Mouse (Mus musculus) heart, embryonic 13.5 days (tissue): ENCODE results near the gene Dffb. TPM values are rescaled to one million over a fixed set of nuclear protein-coding genes. Genes with fewer than 3 reads are reported as not detected.
"Not testable (repeated sequence)": the region's sequence is repeated elsewhere in the genome, so short reads cannot be mapped to it uniquely, and the experiment has no call there.

Experiments
- ATAC-seq: fragments of 200-750 bp; cut with Nextera tagmentation; 2 replicates; pipeline ENCODE4 v1.8.0; 2017; ENCODE audit warnings: moderate TSS enrichment; ENCODE audit not compliant: insufficient number of reproducible peaks, low FRiP score, low TSS enrichment; ENCODE audit errors: extremely low read depth
- H3K27ac ChIP-seq: fragments of 300-500 bp; sonication (generic); replicated peaks from 2 replicates; pipeline ENCODE4 v1.5.1; 2015; ENCODE audit warnings: moderate library complexity, mild to moderate bottlenecking, inconsistent platforms
- H3K27me3 ChIP-seq: fragments of 300-500 bp; sonication (generic); replicated peaks from 2 replicates; pipeline ENCODE4 v1.6.1; 2015; ENCODE audit warnings: mild to moderate bottlenecking, inconsistent platforms
- H3K36me3 ChIP-seq: fragments of 300-500 bp; sonication (generic); 2 replicates; pipeline ENCODE4 v1.6.1; 2015; ENCODE audit warnings: mild to moderate bottlenecking, inconsistent platforms
- H3K4me1 ChIP-seq: fragments of 300-500 bp; sonication (generic); 2 replicates; pipeline ENCODE4 v1.6.1; 2015; ENCODE audit warnings: inconsistent platforms
- H3K4me2 ChIP-seq: fragments of 300-500 bp; sonication (generic); 2 replicates; pipeline ENCODE4 v1.6.1; 2015; ENCODE audit warnings: inconsistent platforms, mild to moderate bottlenecking, moderate library complexity
- H3K4me3 ChIP-seq: fragments of 300-500 bp; sonication (generic); 2 replicates; pipeline ENCODE4 v1.5.1; 2015; ENCODE audit warnings: moderate library complexity, mild to moderate bottlenecking, inconsistent platforms
- H3K9ac ChIP-seq: fragments of 300-500 bp; sonication (generic); 2 replicates; pipeline ENCODE4 v1.6.1; 2015; ENCODE audit warnings: inconsistent platforms, mild to moderate bottlenecking, moderate library complexity
- H3K9me3 ChIP-seq: fragments of 300-500 bp; sonication (generic); 2 replicates; pipeline ENCODE4 v1.6.1; 2016; ENCODE audit warnings: inconsistent platforms
- WGBS: fragments of 180-500 bp; shearing (Covaris S2); methylation state at CpG from one replicate; pipeline ENCODE4 v1.1.7; 2015; ENCODE audit warnings: mixed read lengths; 5-methylcytosine and 5-hydroxymethylcytosine counted together
- polyA plus RNA-seq: library from polyadenylated mRNA; unstranded; fragments of >200 nt; fragmentation: Nextera tagmentation; extraction: Ambion mirVana; gene quantifications from 2 replicates; pipeline ENCODE4 v1.2.1, GENCODE M21; 2015

The Dffb gene
- polyA plus RNA-seq, 1 experiment from 2014 or later: 9.1 TPM

DNA sequence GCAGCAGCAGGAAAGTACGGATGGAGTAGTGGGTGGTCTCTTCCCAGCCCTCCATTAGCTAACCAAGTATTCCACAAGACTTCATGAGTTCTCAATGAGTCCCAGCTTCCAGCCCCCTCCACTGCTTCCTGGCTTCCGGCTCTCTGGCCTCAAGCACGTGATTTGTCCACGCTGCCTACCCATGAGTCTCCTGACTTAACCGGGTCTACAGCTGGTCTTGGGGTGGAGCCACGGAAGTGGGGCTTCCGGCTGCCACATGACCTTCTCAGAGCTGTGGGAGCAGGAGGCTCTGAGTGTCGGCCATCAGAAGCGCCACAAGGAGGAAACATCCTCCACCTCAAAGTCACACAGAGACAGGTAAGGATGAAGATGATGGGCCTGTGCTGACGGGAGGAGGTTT lies 45.5 kb downstream of the Dffb start:
- no peak overlapping the region for H3K4me3 ChIP-seq
- H3K27me3 ChIP-seq: peaks cover 4% of the 10 kb centered on the region; the same call in 1 of the 2 replicates
- WGBS: 58% methylated on average over 10 of the region's 10 CpGs
- H3K27ac ChIP-seq: no peak overlapping the region
- no peaks in the 10 kb centered on the region for H3K4me1 ChIP-seq
- no peak for ATAC-seq
- no peak overlapping the region for H3K4me2 ChIP-seq
- H3K9ac ChIP-seq: no peak overlapping the region
- no peaks in the 10 kb centered on the region for H3K9me3 ChIP-seq
- H3K36me3 ChIP-seq: no peaks in the 10 kb centered on the region

DNA sequence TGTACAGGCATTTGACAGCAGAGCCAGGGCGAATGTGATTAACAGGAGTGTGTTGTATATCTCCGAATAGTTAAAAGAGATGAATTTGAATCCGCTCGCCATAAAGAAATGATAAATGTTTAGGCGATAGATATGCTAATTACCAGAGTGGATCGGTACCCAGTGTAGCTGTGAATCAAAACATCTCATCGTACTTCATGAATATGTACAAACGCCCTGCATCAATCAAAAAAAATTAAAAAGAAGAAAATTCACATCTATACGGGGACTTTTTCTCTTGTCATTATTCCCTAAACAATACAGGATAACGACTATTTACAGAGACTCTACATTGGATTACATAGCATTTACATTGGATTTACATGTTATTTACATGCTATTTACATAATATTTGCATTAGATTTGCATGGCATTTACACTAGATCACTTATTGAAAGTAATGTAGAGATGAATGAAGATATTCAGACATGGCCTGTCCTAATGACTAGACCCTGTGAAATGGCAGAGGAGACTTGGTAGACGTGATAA lies 46.1 kb downstream of the Dffb start:
- Histone ChIP-seq H3K9ac (no peak overlapping the region), H3K36me3 (no peaks in the 10 kb centered on the region), H3K4me2 (no peak overlapping the region), H3K9me3 (no peaks in the 10 kb centered on the region), H3K4me3 (no peak overlapping the region), H3K27ac (no peak overlapping the region), H3K27me3 (peaks cover 4% of the 10 kb centered on the region; the same call in 1 of the 2 replicates), H3K4me1 (no peaks in the 10 kb centered on the region)
- 76% methylated on average over 11 of the region's 11 CpGs for WGBS
- no peak for ATAC-seq

DNA sequence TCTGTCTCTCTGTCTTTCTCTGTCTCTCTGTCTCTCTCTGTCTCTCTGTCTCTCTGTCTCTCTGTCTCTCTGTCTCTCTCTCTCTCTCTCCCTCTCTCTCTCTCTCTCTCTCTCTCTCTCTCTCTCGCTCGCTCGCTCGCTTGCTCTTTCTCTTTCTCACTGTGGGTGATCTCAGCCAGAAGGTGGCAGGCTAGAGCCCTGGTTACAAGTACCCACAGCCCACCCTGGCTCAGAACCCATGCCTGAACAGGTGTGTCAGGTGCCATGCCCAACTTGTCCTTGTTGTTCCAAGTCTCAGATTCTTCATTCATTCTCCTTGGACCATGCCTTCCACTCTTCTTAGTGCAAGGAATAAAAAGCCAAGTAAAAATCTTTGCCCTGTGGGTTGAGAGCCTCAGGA lies 52.8 kb downstream of the Dffb start:
- not testable (repeated sequence) for H3K4me1 ChIP-seq, H3K36me3 ChIP-seq, H3K9ac ChIP-seq, H3K9me3 ChIP-seq, H3K4me3 ChIP-seq, ATAC-seq, H3K27ac ChIP-seq, H3K4me2 ChIP-seq
- peaks cover 31% of the 10 kb centered on the region for H3K27me3 ChIP-seq
- 26% methylated on average over 4 of the region's 4 CpGs for WGBS

DNA sequence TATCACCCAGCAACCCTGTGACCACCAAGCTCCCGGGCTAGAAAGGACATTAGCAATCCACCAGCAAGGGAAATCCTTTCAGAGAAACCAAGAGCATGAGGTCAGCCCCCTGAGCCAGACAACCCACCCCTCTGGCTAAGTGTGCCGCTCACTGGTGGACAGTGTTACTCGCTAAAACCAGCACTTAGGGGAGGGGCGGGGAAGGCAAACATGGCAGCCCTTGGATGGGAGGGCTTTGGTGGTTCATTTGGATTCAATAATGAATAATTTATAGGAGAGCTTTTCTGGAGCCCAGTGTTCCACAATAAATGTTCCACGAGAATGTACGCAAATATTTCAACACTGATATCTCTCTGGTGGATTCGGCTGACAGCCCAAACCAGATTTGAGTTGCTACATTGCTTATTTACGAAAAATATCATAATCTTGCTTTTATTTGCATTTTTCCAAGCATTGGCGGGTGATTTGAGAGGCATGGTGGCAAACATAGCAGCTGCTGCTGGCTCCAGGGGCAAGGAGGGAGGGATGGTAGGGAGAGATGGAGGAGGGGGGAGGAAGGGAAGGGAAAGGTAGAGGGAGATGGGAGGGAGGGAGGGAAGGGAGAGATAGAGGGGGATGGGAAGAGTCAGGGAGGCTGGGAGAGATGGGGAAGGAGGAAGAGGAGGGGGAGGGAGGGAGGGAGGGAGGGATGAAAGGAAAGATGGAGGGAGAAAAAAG lies 54.3 kb downstream of the Dffb start:
- WGBS: 59% methylated on average over 9 of the region's 9 CpGs
- Histone ChIP-seq H3K27ac (no peak overlapping the region), H3K9ac (no peak overlapping the region), H3K27me3 (peaks cover 30% of the 10 kb centered on the region), H3K9me3 (no peaks in the 10 kb centered on the region), H3K4me3 (no peak overlapping the region), H3K36me3 (no peaks in the 10 kb centered on the region), H3K4me1 (no peaks in the 10 kb centered on the region), H3K4me2 (no peak overlapping the region)
- no peak for ATAC-seq

DNA sequence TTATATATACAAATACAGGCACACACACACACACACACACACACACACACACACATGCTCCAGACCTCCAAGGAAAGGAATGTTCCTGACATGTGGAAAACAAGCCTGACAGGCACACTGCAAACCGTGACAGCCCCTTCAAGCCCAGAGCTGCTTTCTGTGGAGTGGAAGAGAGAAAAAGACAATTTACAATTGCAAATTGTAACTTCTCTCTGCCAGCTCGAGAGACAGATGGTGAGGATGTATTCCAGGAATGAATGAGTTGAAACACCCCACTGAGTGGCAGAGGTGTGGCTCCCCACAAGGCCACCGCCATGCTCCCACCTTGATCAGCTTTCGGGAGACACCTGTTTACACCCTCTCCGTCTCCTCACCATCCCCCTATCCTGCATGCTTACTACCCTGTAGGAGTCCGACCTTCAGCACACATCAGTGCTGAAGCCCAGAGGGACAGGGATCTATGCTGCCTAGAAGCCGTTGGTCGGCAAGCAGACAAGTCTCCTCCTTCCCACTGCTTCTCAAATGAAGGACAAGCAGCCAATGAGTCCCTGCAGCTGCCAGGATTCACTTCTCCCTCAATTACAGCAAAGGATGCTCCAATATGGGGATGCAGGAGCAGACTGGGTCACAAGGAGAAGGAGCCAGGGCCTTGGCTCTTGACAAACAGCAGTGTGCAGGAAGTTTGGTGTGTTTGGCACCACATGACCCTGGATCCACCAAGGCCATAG lies 57.0 kb downstream of the Dffb start:
- no peak overlapping the region for H3K4me3 ChIP-seq
- H3K36me3 ChIP-seq: no peaks in the 10 kb centered on the region
- no peak overlapping the region for H3K4me2 ChIP-seq
- H3K4me1 ChIP-seq: no peaks in the 10 kb centered on the region
- 33% methylated on average over 8 of the region's 8 CpGs for WGBS
- peaks cover 27% of the 10 kb centered on the region for H3K27me3 ChIP-seq
- no peak for ATAC-seq
- H3K27ac ChIP-seq: no peak overlapping the region
- H3K9me3 ChIP-seq: no peaks in the 10 kb centered on the region
- H3K9ac ChIP-seq: no peak overlapping the region

Other genes with a start within 250 kb of the Dffb start
- gene A430005L14Rik, start 17.9 kb downstream of the Dffb start, polyA plus RNA-seq: 46.0 and 51.7 TPM in 2 replicates
- 12.9 TPM in 2 replicates for gene Cep104, start 68 bp upstream of the Dffb start, polyA plus RNA-seq
- 13.3 and 13.9 TPM in 2 replicates for gene Lrrc47, start 36.6 kb upstream of the Dffb start, polyA plus RNA-seq
- 68.2 and 74.7 TPM in 2 replicates for gene Smim1, start 51.1 kb upstream of the Dffb start, polyA plus RNA-seq
- gene Ccdc27, start 67.6 kb upstream of the Dffb start, polyA plus RNA-seq: not detected in 2 replicates
- 0.07 and 0.10 TPM in 2 replicates for gene Trp73, start 165.1 kb upstream of the Dffb start, polyA plus RNA-seq
- 22.6 and 24.3 TPM in 2 replicates for gene Wrap73, start 167.2 kb upstream of the Dffb start, polyA plus RNA-seq
- 119 and 121 TPM in 2 replicates for gene Tprgl, start 185.5 kb upstream of the Dffb start, polyA plus RNA-seq
- 25.9 and 28.4 TPM in 2 replicates for gene Megf6, start 195.6 kb upstream of the Dffb start, polyA plus RNA-seq